Mouse (Mus musculus): ENCODE results near the gene Akap14. TPM values are rescaled to one million over a fixed set of nuclear protein-coding genes. Genes with fewer than 3 reads are reported as not detected.
A peak's percentile ranks its signal among the peaks of the same experiment; 100 is the strongest.

Akap14 gene
- total and polyA plus RNA-seq, 3 experiments: not detected

DNA sequence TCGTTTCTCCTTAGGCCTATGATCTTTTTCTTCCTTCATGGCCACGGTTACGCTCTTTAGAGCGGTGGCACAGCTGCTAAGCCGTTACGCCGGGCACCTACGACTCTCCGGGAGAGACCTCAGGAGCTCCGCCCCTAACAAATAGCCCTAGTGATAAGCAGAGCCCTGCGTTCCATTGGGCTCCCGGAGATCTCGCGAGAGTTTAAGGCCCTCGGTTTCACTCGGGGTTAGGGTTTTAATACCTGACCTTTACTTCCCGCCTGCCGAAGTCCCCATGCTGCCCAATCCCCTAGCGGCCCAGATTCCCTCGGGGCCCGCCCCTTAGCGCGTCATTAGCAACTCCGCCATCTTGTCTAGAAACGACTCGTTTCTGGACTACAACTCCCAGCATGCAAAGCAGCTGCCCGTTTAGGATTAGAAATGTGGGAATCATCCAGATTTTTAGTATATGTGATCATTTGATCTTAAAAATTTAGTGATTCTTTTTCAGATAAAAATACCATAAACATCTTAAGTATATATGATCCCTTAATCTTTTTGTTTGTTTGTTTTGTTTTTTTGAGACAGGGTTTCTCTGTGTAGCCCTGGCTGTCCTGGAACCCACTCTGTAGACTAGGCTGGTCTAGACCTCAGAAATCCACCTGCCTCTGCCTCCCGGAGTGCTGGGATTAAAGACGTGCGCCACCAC lies 58.3 kb downstream of the Akap14 start, which contains the start of gene Upf3b:
TSS of gene Upf3b (minus strand) at position 130 of the 688 bp plus-strand sequence.
- TF ChIP-seq CTCF (IDR thresholded peaks at IDR 0.05; ENCODE audit: low read depth, low read length) (no peak), TAL1 (conservative IDR thresholded peaks at IDR 0.05; ENCODE audit: low read depth, low read length) (no peak), GATA2 (IDR thresholded peaks at IDR 0.05; ENCODE audit: borderline replicate concordance, low read depth, low read length) (no peak), GATA1 (IDR thresholded peaks at IDR 0.05; ENCODE audit: borderline replicate concordance, low read length) (no peak), POLR2AphosphoS5 (IDR thresholded peaks at IDR 0.05; ENCODE audit: insufficient replicate concordance, low read depth, low read length) (no peak)
- H3K27me3 ChIP-seq (ENCODE audit: insufficient read depth, low read length): peaks cover 4% of the 10 kb centered on the region; the same call in 1 of the 2 replicates
- ATAC-seq (ENCODE audit: extremely low read depth, insufficient number of reproducible peaks, low FRiP score, poor library complexity, severe bottlenecking) (peak; percentile 91), DNase-seq (ENCODE audit: low spot score) (peak; percentile 75)
- H3K36me3 ChIP-seq (replicated peaks): peaks cover 26% of the 10 kb centered on the region
- peaks cover 10% of the 10 kb centered on the region for H3K4me1 ChIP-seq (ENCODE audit: insufficient read depth, low read depth, low read length)
- H3K4me3 ChIP-seq (ENCODE audit: low read depth, low read length): peak within 1 kb of the TSS; percentile 76
- H3K9me3 ChIP-seq (replicated peaks): no peaks in the 10 kb centered on the region

DNA sequence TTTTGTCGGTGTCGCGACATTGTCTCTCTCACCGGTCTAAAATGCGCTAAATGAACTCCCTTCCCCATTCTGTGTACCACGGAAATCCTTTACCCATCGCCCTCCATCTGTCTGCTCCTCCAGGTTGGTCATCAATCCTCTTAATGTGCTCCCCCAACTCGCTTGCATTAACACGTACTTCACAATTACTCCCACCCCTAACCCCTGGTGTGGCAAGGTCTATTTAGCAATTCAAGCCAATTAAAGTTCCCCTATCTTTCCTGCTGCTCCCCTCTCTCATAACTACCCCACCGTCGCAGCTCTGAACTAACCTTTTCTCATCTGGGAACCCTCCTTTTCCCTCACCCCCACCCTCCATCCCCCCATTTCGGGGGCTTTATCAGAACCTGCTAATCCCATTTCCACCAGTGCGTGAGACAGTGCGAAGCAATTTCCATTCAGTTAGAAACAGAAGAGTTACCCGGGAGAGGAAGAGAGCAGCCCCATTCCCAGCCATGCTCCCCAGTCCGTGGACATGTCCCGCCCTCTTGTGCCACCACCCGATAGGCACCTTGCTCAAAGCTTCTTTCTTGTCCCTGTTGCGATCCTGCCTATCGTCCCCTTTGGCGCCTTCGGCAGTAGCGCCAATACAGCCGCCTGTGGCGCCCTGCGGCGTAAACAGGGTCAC lies 59.0 kb downstream of the Akap14 start:
- ATAC-seq (ENCODE audit: extremely low read depth, insufficient number of reproducible peaks, low FRiP score, poor library complexity, severe bottlenecking) (peak; percentile 50), DNase-seq (ENCODE audit: low spot score) (no peak)
- H3K36me3 ChIP-seq (replicated peaks): peaks cover 30% of the 10 kb centered on the region

DNA sequence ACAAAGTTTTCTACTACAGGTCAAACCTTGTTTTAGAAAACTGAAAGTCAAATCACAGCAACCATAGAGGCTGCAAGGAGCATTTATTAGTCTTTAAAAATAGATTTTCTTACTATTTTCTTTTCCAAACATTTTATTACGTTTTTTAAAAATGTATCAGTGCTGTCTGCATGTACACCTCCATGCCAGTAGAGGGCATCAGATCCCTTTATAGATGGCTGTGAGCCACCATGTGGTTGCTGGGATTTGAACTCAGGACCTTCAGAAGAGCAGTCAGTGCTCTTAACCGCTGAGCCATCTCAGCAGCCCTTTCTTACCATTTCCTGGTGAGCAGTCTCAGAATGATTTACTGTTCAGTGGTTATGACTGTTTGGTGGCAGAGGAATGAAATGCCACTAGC lies 64.8 kb downstream of the Akap14 start:
- H3K4me1 ChIP-seq (ENCODE audit: insufficient read depth, low read depth, low read length): peaks cover 16% of the 10 kb centered on the region
- no peak overlapping the region for H3K4me3 ChIP-seq (ENCODE audit: low read depth, low read length)
- DNase-seq (ENCODE audit: low spot score) (no peak), ATAC-seq (ENCODE audit: extremely low read depth, insufficient number of reproducible peaks, low FRiP score, poor library complexity, severe bottlenecking) (no peak)
- peaks cover 62% of the 10 kb centered on the region for H3K36me3 ChIP-seq (replicated peaks)
- no peaks in the 10 kb centered on the region for H3K27me3 ChIP-seq (ENCODE audit: insufficient read depth, low read length)
- TF ChIP-seq GATA2 (IDR thresholded peaks at IDR 0.05; ENCODE audit: borderline replicate concordance, low read depth, low read length) (no peak), POLR2AphosphoS5 (IDR thresholded peaks at IDR 0.05; ENCODE audit: insufficient replicate concordance, low read depth, low read length) (no peak), TAL1 (conservative IDR thresholded peaks at IDR 0.05; ENCODE audit: low read depth, low read length) (no peak), GATA1 (IDR thresholded peaks at IDR 0.05; ENCODE audit: borderline replicate concordance, low read length) (no peak), CTCF (IDR thresholded peaks at IDR 0.05; ENCODE audit: low read depth, low read length) (no peak; the same call in 1 of the 2 replicates)
- H3K9me3 ChIP-seq (replicated peaks): no peaks in the 10 kb centered on the region

More for the DNA sequence above, 59.0 kb downstream of the Akap14 start:
- no peaks in the 10 kb centered on the region for H3K9me3 ChIP-seq (replicated peaks)
- TF ChIP-seq GATA1 (IDR thresholded peaks at IDR 0.05; ENCODE audit: borderline replicate concordance, low read length): no peak
- TF ChIP-seq POLR2AphosphoS5 (IDR thresholded peaks at IDR 0.05; ENCODE audit: insufficient replicate concordance, low read depth, low read length): no peak
- TF ChIP-seq CTCF (IDR thresholded peaks at IDR 0.05; ENCODE audit: low read depth, low read length): no peak
- TF ChIP-seq TAL1 (conservative IDR thresholded peaks at IDR 0.05; ENCODE audit: low read depth, low read length): no peak
- TF ChIP-seq GATA2 (IDR thresholded peaks at IDR 0.05; ENCODE audit: borderline replicate concordance, low read depth, low read length): no peak
- peak overlapping the region; percentile 76 for H3K4me3 ChIP-seq (ENCODE audit: low read depth, low read length)
- 0 out of 2 replicates have a peak, but pooled peaks cover 2% of the 10 kb centered on the region for H3K27me3 ChIP-seq (ENCODE audit: insufficient read depth, low read length)
- peaks cover 10% of the 10 kb centered on the region; the same call in 1 of the 2 replicates for H3K4me1 ChIP-seq (ENCODE audit: insufficient read depth, low read depth, low read length)

Other genes starting within 250 kb of the Akap14 start
- gene Sept6, start 177.0 kb downstream of the Akap14 start, total RNA-seq (2014; fragmentation: Nextera tagmentation): 52.4 and 58.8 TPM in 2 replicates
- gene Sept6, start 177.0 kb downstream of the Akap14 start, total RNA-seq (2017): 14.2 and 16.0 TPM in 2 replicates
- gene Sept6, start 177.0 kb downstream of the Akap14 start, polyA plus RNA-seq (2012): 4.2 and 10.7 TPM in 2 replicates
- not detected in 2 replicates for gene Sowahd, start 120.0 kb downstream of the Akap14 start, total RNA-seq (2014; fragmentation: Nextera tagmentation)
- gene Sowahd, start 120.0 kb downstream of the Akap14 start, total RNA-seq (2017): 0.05 TPM in 1 of 2 replicates, not detected in the other
- gene Sowahd, start 120.0 kb downstream of the Akap14 start, polyA plus RNA-seq (2012): not detected in 2 replicates
- gene Rpl39, start 83.4 kb downstream of the Akap14 start, total RNA-seq (2014; fragmentation: Nextera tagmentation): 335 and 381 TPM in 2 replicates
- gene Rpl39, start 83.4 kb downstream of the Akap14 start, total RNA-seq (2017): 3,274 and 3,292 TPM in 2 replicates
- gene Rpl39, start 83.4 kb downstream of the Akap14 start, polyA plus RNA-seq (2012): 408 and 436 TPM in 2 replicates
- gene Upf3b, start 58.5 kb downstream of the Akap14 start, total RNA-seq (2014; fragmentation: Nextera tagmentation): 78.1 and 90.1 TPM in 2 replicates
- 30.5 and 43.4 TPM in 2 replicates for gene Upf3b, start 58.5 kb downstream of the Akap14 start, total RNA-seq (2017)
- gene Upf3b, start 58.5 kb downstream of the Akap14 start, polyA plus RNA-seq (2012): 5.2 and 13.3 TPM in 2 replicates
- gene Nkap, start 42.0 kb downstream of the Akap14 start, total RNA-seq (2014; fragmentation: Nextera tagmentation): 48.7 and 52.5 TPM in 2 replicates
- gene Nkap, start 42.0 kb downstream of the Akap14 start, total RNA-seq (2017): 27.5 and 38.5 TPM in 2 replicates
- 10.3 and 10.7 TPM in 2 replicates for gene Nkap, start 42.0 kb downstream of the Akap14 start, polyA plus RNA-seq (2012)
- gene Ndufa1, start 22.3 kb upstream of the Akap14 start, total RNA-seq (2014; fragmentation: Nextera tagmentation): 40.3 and 48.1 TPM in 2 replicates
- gene Ndufa1, start 22.3 kb upstream of the Akap14 start, total RNA-seq (2017): 249 and 282 TPM in 2 replicates
- 247 and 351 TPM in 2 replicates for gene Ndufa1, start 22.3 kb upstream of the Akap14 start, polyA plus RNA-seq (2012)
- gene Rnf113a1, start 22.4 kb upstream of the Akap14 start, total RNA-seq (2014; fragmentation: Nextera tagmentation): 3.9 and 5.0 TPM in 2 replicates
- 4.5 and 8.7 TPM in 2 replicates for gene Rnf113a1, start 22.4 kb upstream of the Akap14 start, total RNA-seq (2017)
- gene Rnf113a1, start 22.4 kb upstream of the Akap14 start, polyA plus RNA-seq (2012): 7.8 and 8.2 TPM in 2 replicates
- not detected in 2 replicates for gene Gm9, start 42.2 kb upstream of the Akap14 start, total RNA-seq (2014; fragmentation: Nextera tagmentation)
- gene Gm9, start 42.2 kb upstream of the Akap14 start, total RNA-seq (2017): not detected in 2 replicates
- not detected in 2 replicates for gene Gm9, start 42.2 kb upstream of the Akap14 start, polyA plus RNA-seq (2012)
- not detected in 2 replicates for gene Rhox1, start 53.4 kb upstream of the Akap14 start, total RNA-seq (2014; fragmentation: Nextera tagmentation)
- not detected in 2 replicates for gene Rhox1, start 53.4 kb upstream of the Akap14 start, total RNA-seq (2017)
- gene Rhox1, start 53.4 kb upstream of the Akap14 start, polyA plus RNA-seq (2012): not detected in 2 replicates
- not detected in 2 replicates for gene Rhox2a, start 76.1 kb upstream of the Akap14 start, total RNA-seq (2014; fragmentation: Nextera tagmentation)
- gene Rhox2a, start 76.1 kb upstream of the Akap14 start, total RNA-seq (2017): 0.22 TPM in 1 of 2 replicates, not detected in the other
- not detected in 2 replicates for gene Rhox2a, start 76.1 kb upstream of the Akap14 start, polyA plus RNA-seq (2012)
- not detected in 2 replicates for gene Rhox3a, start 81.1 kb upstream of the Akap14 start, total RNA-seq (2014; fragmentation: Nextera tagmentation)
- gene Rhox3a, start 81.1 kb upstream of the Akap14 start, total RNA-seq (2017): not detected in 2 replicates
- not detected in 2 replicates for gene Rhox3a, start 81.1 kb upstream of the Akap14 start, polyA plus RNA-seq (2012)
- not detected in 2 replicates for gene Rhox4a, start 96.5 kb upstream of the Akap14 start, total RNA-seq (2014; fragmentation: Nextera tagmentation)
- gene Rhox4a, start 96.5 kb upstream of the Akap14 start, total RNA-seq (2017): not detected in 2 replicates
- gene Rhox4a, start 96.5 kb upstream of the Akap14 start, polyA plus RNA-seq (2012): not detected in 2 replicates
- gene Rhox3a2, start 211.2 kb upstream of the Akap14 start, total RNA-seq (2014; fragmentation: Nextera tagmentation): not detected in 2 replicates
- gene Rhox3a2, start 211.2 kb upstream of the Akap14 start, total RNA-seq (2017): 0.22 TPM in 1 of 2 replicates, not detected in the other
- not detected in 2 replicates for gene Rhox3a2, start 211.2 kb upstream of the Akap14 start, polyA plus RNA-seq (2012)
- gene Rhox4a2, start 222.0 kb upstream of the Akap14 start, total RNA-seq (2014; fragmentation: Nextera tagmentation): not detected in 2 replicates
- gene Rhox4a2, start 222.0 kb upstream of the Akap14 start, total RNA-seq (2017): not detected in 2 replicates
- gene Rhox4a2, start 222.0 kb upstream of the Akap14 start, polyA plus RNA-seq (2012): not detected in 2 replicates
- not detected in 2 replicates for gene Rhox2b, start 243.2 kb upstream of the Akap14 start, total RNA-seq (2014; fragmentation: Nextera tagmentation)
- 0.33 TPM in 1 of 2 replicates, not detected in the other for gene Rhox2b, start 243.2 kb upstream of the Akap14 start, total RNA-seq (2017)
- not detected in 2 replicates for gene Rhox2b, start 243.2 kb upstream of the Akap14 start, polyA plus RNA-seq (2012)

Data from G1E (cell line).